Mouse (Mus musculus): Measurements from ENCODE around the gene Wwc2. TPM values are rescaled to one million over a fixed set of nuclear protein-coding genes. Genes with fewer than 3 reads are reported as not detected.

Wwc2 gene
- polyA plus RNA-seq, 1 experiment = 6.1 TPM

DNA sequence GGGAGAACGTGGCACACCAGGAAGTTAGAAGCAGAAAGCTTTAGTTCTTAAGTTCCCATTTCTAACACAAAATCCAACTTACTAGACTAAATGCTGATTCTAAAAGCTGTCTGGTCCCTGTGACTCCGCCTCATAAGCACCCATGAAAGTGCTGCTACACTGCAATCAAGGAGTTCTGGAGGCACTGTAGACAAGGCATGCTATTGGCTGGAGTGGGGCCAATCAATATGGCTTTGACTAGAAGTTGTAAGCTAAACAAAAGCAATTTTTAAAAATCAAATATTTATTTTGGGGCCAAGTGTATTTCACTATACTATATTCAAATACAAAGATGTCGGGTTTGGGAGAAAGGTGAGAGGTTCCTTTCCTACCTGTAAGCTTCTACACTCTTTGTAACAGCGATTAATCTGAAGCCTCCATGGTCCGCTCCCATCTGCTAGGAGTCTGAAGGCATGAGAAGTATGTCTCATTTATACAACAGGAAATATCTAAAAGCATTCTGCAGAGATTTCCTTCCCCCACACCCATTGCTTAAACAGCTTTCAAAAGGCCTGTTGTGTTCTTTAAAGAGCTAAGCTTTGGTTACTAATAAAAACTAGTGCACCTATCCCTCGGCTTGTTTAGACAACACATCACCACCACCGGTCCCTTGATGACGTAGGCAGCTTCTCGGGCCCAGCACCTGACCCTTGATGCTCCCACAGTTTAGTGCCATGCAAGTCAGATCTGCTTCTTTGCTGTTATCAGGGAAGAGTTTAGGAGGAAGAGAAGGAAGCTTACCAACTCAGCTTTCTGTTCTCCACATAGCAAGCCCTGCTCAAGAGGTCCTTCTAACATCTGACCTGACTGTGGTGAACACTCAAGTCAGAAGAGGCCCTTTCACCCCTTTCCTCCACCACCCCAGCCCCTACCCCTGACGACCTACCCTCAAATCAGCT, 50.5 kb downstream of the Wwc2 start:
- no peak for DNase-seq (ENCODE audit: low spot score)

DNA sequence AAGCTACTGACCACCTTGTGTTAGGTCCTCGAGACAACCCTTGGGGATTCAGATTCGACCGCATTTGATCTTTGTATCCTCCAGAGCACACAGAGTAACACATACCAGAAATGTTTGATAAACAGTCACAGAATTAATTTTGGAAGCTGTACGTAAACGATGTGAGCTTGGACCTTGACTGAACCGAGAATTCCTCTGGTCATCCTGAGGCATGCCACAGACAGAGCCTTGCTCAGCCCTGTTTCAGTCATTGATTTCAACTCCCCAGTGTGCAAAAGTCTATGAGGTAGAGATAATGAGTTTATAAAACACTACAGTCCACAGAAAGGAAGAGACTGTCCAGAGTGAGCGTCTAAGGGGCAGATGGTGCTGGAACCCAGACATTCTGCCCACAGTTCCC, 51.5 kb downstream of the Wwc2 start:
- DNase-seq (ENCODE audit: low spot score) = no peak

DNA sequence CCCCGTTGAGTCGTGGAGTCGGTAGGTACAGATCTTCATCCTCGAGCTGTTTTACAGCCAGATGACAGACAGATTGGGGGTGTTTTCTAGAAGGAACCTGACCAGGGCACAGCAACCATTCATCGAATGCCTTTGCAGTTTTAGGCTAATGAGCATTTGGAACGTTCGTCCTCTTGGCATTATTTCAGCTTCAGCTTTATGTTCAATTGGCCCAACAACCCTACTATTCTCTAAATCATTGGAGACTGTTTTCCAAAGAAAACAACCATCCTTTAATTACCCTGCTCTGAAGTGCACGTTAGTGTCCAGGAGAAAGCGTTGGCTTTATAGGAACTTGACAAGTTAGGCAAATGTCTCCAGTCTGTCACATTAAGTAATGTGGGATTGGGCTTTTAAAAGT, 54.3 kb downstream of the Wwc2 start:
- no peak for DNase-seq (ENCODE audit: low spot score)

DNA sequence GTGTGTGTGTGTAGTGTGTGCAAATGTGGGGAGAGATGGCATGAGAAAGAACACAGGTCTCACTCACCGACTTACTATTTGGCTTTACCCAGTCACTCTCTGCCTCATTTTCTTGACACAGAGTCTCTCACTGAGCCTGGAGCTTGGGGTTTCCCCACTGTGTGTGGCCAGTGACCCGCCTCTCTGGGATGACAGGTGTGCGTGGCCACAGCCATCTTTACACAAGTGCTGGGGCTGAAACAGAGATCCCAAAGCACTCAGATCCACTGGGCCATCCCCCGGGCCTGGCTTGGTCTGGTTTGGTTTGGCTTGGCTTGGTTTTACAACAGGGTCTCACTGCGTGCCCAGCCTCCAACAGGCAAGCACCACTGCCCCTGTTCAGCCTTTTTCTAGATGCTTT, 55.3 kb downstream of the Wwc2 start:
- DNase-seq (ENCODE audit: low spot score) = no peak

DNA sequence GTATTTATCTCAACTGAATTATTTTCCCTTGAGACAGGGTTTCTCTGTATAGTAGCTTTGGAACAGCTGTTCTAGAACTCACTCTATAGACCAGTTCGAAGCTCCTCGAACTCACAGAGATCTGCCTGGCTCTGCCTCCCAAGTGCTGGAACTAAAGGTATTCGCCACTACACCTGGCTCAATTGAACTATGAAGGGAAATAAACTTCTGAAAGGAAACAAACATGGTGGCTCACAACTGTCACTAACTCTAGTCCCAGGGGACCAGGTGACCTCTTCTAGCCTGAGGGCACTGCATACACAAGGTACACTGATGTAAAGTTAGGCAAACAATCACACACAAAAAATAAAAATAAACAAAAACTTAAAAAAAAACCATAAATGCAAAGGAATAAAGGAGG, 57.6 kb downstream of the Wwc2 start:
- no peak for DNase-seq (ENCODE audit: low spot score)

DNA sequence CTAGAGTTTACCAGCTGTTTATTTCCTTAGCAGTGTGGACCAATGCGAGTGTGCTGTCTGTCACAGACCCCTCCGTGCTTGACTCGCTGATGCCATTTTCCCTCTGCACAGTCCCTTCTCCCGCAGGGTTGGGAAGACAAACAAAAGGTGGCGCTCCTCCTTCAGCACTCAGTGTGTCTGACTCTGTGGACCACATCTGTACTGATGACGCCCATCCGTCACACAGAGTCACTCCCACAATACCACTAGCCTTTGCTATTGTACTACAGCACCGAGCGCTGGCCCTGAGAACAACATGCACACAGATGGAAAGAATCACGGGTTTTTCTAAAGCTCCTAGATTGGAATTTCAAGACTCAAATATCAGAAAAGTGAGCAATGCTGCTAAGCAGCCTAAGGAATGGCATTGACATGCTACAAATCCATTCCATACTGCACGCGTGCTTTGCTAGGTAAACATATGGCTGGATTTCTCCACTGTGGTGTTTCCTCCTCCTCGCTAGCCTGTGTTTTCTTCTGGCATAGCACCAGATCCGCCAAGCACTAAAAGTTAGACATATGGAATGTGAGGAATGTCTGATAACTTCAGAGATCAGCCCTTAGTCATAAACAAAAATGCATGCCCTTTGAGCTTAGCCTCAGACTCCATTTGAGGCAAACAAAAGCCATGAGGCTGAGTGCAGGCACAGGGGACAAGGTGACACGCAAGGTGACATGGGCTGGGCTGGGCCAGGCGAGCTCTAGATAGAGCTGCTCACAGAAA, 58.5 kb downstream of the Wwc2 start:
- DNase-seq (ENCODE audit: low spot score) = no peak

DNA sequence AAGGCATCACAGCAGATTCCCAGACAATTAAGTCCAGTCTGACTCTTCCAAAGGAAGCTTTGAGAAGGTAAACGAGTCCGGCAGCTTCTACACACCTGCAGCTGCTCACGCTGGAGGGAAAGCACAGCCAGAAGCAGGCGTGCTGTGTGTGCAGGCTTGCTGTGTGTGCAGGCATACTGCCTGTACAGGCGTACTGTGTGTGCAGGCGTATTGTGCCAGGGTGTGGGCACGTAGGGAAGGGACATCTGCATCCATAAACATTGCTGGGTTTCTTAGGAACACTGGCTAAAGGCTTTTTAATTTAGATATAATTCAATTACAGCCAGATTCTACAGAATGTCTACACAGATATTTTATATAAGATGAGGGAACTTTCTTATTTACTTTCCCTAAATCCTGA, 59.4 kb downstream of the Wwc2 start:
- no peak for DNase-seq (ENCODE audit: low spot score)

DNA sequence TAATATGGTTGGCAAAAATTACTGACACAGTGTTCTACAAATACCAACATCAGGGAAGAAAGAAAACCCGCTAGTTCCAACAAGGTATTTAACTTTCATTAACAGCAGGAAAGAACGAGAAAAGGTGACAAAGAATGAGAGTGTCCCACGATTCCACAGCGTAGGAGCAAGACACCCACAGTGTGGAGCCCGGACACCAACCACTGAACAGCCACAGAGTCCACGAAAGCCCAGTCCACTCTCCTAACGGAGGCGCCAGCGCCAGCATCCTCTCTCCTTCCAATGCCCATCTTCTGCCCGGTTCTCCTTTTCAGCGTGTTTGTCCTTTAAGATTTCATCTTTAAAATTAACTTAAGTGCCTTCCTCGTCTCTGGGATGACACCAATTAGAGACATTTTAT, 61.1 kb downstream of the Wwc2 start:
- DNase-seq (ENCODE audit: low spot score) = no peak

DNA sequence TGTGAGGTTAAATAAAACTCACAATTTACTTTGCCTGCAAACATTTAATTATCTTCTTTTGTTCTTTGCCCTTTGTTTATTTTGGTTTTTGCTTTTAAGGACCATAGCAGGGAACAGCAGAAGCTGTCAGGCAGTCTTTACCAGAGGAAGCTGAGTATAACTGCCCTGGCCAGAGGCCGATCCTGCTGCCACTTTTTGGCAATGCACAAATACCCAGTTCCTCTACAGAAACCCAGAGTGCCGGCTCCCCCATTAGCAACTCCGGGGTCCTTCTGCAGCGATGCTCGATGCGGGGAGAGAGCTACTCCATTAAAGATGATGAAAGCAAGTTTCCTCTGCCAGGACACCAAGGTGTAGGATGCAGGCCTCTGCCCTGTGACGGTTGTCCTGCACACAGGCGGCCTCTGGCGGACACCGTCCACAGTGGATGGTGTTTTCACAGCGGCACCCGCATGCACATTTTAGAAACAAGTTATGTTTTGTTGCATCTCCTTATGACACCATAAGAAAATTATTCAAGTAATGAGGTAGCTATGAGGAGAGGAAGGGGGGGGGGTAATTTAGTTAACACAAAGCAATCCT, 62.0 kb downstream of the Wwc2 start:
- DNase-seq (ENCODE audit: low spot score) = no peak

DNA sequence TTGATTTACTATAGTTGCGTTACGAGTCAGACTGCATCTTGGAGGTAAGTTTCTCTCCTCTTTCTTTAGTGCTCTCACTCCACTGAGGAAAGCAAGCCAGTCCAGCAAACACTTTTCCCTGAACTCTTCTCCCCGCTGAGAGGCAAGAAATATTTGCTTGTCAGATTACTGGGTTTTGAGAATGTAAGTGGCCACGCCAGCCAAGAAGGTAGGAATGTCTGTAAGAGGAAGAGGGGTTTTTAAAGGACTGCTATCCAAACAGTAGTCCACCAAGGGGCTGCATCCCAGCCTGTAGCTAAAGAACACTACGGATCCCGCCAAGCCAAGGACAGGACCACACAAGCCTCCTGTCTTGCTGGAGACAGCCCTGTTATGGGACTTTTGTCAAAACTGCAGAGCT, 65.8 kb downstream of the Wwc2 start:
- no peak for DNase-seq (ENCODE audit: low spot score)

DNA sequence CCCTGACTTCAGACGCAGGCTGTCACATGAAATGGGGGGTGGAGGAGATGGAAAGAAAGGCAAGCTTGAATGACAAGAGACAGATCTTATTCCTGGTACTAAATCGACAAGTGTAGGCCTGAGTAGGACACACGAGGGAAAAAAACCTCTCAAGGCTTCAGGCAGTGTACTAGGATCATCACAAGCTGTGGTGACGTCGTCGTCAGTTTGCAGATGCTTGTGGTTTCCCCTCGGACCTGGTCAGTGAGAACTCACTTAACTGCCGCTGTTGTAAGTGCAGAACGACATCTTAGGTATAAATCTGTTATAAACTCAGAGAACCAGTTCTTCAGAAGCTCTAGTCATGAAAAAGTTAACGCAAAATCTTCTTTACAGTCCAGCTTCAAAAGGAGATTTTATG, 67.9 kb downstream of the Wwc2 start:
- no peak for DNase-seq (ENCODE audit: low spot score)

DNA sequence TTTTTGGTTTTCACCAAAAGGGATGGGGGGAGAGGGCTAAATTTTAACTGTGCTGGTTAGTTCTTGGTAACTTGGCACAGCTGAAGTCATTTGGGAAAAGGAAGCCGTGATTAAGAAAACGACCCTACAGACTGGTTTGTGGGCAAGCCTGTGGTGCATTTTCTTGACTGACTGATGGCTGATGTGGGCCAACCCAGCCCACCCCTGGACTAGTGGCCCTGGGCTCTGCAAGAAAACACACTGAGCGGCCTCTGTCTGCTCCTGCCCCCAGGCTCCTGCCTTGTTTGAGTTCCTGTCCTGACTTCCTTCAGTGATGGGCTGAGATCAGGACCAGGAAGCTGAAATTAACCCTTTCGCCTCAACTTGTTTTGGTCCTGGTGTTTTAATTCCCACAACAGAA, 68.7 kb downstream of the Wwc2 start:
- DNase-seq (ENCODE audit: low spot score) = no peak

DNA sequence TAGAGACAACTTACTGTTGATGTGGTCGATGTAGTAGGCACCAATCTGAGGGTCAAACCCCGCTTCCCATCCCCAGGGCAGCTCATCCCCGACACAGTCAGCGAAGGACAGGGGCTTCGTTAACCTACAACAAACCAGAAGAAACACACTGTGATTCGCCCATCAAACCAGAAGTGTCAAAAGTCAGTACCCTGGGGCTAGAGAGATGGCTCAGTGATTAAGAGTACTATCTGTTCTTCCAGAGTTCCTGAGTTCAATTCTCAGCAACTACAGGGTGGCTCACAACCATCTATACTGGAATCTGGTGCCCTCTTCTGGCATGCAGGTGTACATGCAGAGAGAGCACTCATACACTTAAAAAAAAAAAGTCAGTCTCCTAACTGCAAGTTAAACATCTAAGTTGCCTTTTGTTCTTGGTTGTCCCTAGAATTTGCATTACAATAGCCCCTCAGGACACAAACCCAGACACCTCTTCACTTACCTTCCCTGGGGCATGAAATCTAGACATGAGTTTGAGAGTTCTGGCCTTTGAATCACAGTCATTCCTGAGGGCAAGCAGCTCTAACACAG, 70.1 kb downstream of the Wwc2 start:
- peak; percentile 9 for DNase-seq (ENCODE audit: low spot score)

DNA sequence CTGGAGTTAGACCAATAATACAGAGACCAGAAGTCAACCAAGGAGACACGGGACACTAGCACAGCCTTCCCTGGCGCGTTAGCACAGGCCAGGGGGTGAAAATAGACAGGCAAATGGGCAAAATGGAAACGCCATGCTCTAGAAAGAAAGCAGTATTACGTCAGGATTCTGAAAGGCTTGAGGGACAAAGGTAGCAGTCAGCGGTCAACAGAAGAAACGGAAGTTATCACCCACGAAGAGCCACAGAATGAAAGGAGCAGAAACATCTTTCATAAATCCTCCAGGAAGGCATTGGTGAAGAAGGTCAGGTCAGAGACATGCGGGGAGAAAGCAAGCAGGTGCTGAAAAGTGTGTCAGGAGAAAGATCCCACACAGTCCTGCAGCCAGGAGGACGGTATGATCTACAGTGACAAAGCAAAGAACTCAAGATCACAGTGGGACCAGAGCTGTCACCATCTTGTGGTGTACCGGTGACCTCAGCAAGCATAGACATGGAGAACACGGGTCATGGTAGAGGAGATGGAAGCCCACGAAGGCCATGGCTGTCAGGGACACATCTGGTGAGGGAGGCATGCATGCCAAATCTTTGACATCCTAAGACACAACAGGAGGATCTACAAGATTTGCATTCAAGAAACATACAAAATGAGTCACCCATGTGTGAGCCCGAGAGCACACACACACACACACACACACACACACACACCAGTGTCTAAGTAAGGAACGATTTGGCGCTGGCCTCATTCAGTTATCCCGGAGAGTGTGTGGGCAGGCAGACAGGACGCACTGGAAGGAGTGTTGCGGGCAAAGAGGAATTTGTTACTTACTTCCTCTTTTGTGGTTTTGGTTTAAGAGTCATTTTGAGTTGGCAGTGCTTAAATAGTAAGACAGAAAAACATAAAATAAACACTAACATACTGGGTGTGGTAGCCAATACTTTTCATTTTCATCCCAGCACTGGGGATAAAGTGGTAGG, 73.4 kb downstream of the Wwc2 start:
- no peak for DNase-seq (ENCODE audit: low spot score)

DNA sequence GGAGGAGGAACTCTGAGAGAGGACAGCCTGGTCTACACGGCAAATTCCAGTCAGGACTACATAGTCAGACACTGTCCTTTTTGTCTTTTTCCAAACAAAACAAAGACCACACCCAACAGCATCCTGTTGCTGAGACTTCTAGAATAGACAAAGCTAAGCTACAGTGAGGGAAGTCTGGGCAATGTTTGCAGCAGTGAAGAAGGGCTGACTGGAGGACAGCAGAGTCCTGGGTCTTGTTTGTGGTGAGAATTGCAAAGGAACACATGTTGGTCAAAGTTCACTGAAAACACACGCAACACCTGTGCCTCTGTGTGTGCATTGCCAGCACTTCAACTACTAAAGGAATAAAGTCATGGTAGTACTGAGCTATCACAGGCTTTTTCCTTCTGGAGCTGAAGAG, 75.2 kb downstream of the Wwc2 start:
- peak; percentile 9 for DNase-seq (ENCODE audit: low spot score)

DNA sequence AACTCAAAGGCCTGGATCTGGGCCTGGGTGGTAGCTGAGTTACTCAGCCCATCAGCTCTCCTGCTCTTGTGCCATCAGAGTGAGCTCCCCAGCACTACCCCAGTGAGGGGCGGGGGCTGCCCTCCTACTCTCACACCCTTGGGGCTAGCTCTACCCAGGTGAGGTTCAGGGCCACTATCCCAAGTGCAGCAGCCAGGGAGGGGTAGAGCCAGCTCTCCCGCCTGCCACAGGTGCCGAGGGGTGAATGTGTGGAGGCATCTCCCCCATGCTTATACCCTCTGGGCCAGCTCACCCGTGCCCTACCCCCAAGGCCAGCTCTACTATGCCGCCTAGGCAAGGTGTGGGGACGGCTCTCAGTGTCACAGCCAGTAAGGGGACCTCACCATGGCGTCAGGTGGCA, 75.8 kb downstream of the Wwc2 start:
- DNase-seq (ENCODE audit: low spot score) = no peak

DNA sequence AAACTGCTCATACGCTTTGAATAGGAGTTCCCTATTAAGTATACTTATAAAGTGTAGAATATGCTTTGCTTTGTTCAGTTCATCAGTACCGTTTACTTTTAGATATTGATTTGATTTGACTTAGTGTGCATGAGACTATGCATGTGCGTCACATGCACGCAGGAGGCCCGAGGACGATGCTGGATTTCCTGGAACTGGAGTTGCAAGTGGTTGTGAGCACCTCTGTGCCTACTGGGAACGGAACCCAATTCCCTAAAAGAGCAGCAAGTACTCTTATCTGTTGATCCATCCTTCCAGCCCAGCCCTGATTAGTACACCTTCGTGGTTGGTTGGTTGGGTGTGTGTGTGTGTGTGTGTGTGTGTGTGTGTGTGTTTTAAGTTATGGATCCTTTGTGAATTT, 76.6 kb downstream of the Wwc2 start:
- DNase-seq (ENCODE audit: low spot score) = no peak

DNA sequence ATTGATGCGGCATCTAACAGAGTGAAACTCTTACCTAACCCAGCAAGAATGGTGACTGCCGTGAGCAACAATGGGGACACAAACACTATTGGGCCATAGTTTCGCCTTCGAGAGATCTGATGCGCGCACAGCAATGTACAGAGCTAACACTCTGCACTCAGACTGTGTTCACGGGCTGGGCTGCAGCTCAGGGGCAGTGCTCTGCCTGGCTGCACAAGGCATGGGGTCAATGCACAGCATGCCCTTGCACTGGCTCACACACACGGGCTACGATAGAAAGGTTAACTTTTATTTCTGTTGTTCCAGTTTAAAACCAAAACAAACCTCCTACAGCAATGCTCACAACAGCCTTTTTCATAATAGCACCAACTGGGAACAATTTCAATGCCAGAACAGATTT, 77.1 kb downstream of the Wwc2 start:
- DNase-seq (ENCODE audit: low spot score) = no peak

DNA sequence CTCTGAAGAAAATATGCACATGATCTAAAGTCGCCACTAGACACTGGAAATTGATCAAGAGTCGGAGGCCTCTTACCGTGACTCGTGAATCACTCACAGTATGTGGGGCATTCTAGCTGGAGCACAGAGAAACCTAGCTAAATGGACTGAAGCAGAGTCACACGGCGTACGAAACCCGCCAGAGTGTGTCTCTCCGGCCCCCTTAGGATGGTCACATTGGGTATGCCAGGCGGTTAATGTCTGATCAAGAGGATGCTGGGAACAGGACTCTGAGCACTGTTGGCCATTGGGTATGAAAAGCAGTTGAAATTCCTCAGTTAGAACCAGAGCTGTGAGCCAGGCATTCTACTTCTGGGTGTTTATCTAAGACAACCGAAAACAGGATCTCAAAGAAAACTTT, 81.0 kb downstream of the Wwc2 start:
- no peak for DNase-seq (ENCODE audit: low spot score)

DNA sequence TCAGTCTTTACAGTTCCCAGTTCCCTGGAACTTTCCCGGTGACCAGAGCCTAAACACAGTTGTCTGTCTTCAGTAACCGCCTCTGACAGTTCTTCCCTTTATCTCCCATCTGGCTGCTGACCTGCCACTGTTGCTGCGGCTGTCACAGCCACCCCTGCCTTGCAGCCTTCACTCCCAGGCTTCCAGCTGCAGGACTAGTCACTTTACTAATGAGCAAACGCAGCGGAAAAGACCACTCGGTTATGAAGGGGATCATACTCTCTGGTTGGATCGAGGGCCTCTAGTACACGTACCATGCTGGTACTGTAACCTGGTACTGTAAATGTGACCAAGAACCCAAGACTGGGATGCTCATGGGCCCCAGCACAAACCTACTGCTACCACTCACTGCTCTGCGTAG, 83.7 kb downstream of the Wwc2 start:
- DNase-seq (ENCODE audit: low spot score) = no peak

DNA sequence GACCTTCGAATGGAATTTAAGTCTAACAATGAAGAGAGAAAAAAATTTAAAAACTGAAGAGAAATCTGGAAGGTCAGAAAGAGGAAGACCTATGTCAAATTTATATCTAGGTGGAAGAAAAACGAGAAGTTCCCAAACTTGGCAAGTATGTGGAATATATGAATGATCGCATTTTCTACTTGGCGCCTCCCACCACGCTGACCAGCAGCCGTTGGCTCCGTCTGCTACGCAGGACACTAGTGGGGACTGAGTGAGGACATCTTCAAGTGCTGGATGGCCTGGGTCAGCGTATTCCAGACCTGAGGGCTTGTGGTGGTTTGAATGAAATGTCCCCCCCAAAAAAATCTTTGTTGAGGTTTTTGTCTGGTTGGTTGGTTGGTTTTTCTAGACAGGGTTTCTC, 84.6 kb downstream of the Wwc2 start:
- no peak for DNase-seq (ENCODE audit: low spot score)

Measured in urinary bladder, adult 2 months (tissue).